ENCODE assay signal across 24 mouse cellular contexts in the genomic region with DNA sequence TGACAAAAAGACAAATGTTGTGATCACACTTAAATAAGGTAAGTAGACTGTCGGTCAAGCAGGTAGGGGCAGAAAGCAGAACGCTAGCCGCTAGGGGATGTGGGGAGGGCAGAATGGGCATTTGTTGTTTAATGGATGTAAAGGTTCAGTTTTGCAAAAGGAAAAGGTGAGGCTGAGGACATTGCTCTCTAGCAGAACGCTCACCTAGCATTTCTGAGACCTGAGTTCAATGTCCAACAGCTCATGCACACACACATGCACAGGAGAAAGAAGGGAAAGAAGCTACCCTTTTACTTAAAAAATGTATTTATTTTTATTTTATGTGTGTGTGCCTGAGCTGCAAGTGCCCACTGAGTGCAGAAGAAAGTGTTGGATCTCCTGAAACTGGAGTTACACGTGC. TPM values are rescaled to one million over a fixed set of nuclear protein-coding genes. Genes with fewer than 3 reads are reported as not detected.
DNase-seq lines count a peak whose midpoint lies in the region; ATAC-seq and TF ChIP-seq lines count a peak whose summit lies in the region.
"Had no signal": no experiment of that assay in that cellular context is flagged by ENCODE, and none has a peak within 500 bp of the region (broad histone marks: within the 10 kb centered on the region; RNA-seq: fewer than 3 reads in every experiment).

No protein-coding gene starts in this region.

- TF ChIP-seq CTCF in kidney, adult 2 months (conservative IDR thresholded peaks at IDR 0.05; ENCODE audit: insufficient read depth, insufficient read length, low read depth, low read length): 0 out of 2 replicates have a peak, but pooled peaks have one; percentile 2

- 0 out of 2 replicates have a peak overlapping the region, but pooled peaks have one; percentile 35 for H3K27ac ChIP-seq in kidney, adult 2 months (ENCODE audit: insufficient read depth, low read depth, low read length)
- no peak overlapping the region for H3K27ac ChIP-seq in kidney, embryonic 15.5 days
- peak overlapping the region; percentile 74; the same call in 1 of the 2 replicates for H3K27ac ChIP-seq in ES-E14 (ENCODE audit: insufficient read depth, low read depth, low read length, poor library complexity, severe bottlenecking)
- H3K27ac ChIP-seq: embryonic facial prominence, embryonic 10.5 days; embryonic facial prominence, embryonic 13.5 days; forebrain, embryonic 12.5 days; hindbrain, embryonic 12.5 days; hindbrain, embryonic 15.5 days had no signal

- no peak for ATAC-seq in kidney, embryonic 15.5 days (replicated peaks; ENCODE audit: low FRiP score)
- ATAC-seq: activated CD4-positive, CD25-positive, alpha-beta regulatory T cell, adult 4 months; forebrain, embryonic 16.5 days had no signal

- no peak overlapping the region for H3K9ac ChIP-seq in kidney, embryonic 15.5 days
- H3K9ac ChIP-seq in ES-E14 (ENCODE audit: insufficient read depth, low read depth, low read length, poor library complexity, severe bottlenecking): peak overlapping the region; percentile 66; the same call in 1 of the 2 replicates
- H3K9ac ChIP-seq: embryonic facial prominence, embryonic 13.5 days; forebrain, embryonic 12.5 days; hindbrain, embryonic 12.5 days; hindbrain, embryonic 15.5 days had no signal

- WGBS in kidney, adult 2 months: 70% methylated on average over 5 of the region's 5 CpGs
- 89% methylated on average over 5 of the region's 5 CpGs for whole genome bisulfite sequencing in kidney, embryonic 15.5 days

- no peak overlapping the region for H3K4me3 ChIP-seq in kidney, adult 2 months (ENCODE audit: insufficient read depth, low read depth, low read length)
- H3K4me3 ChIP-seq in kidney, embryonic 15.5 days (replicated peaks): no peak overlapping the region
- peak overlapping the region in 1 of 2 experiments; percentile 19; a peak in 2 of 4 replicates for H3K4me3 ChIP-seq in ES-E14 (ENCODE audit: insufficient read depth in 1 of 2, low read depth in 1 of 2, low read length in 2 of 2, poor library complexity in 1 of 2, severe bottlenecking in 1 of 2)
- H3K4me3 ChIP-seq: embryonic facial prominence, embryonic 10.5 days; embryonic facial prominence, embryonic 13.5 days; erythroblast, embryonic 14.5 days; forebrain, embryonic 12.5 days; hindbrain, embryonic 12.5 days; hindbrain, embryonic 15.5 days had no signal

- H3K36me3 ChIP-seq in kidney, adult 2 months (ENCODE audit: control insufficient read depth, insufficient read depth, low read length): no peaks in the 10 kb centered on the region
- no peaks in the 10 kb centered on the region for H3K36me3 ChIP-seq in kidney, embryonic 15.5 days
- no peaks in the 10 kb centered on the region for H3K36me3 ChIP-seq in ES-E14 (ENCODE audit: control insufficient read depth, insufficient read depth, low read length, poor library complexity, severe bottlenecking)
- H3K36me3 ChIP-seq: embryonic facial prominence, embryonic 10.5 days; embryonic facial prominence, embryonic 13.5 days; forebrain, embryonic 12.5 days; hindbrain, embryonic 12.5 days; hindbrain, embryonic 15.5 days had no signal

- H3K4me1 ChIP-seq in kidney, adult 2 months (ENCODE audit: control insufficient read depth, insufficient read depth, low read length): peaks cover 3% of the 10 kb centered on the region; the same call in 1 of the 2 replicates
- 0 out of 2 replicates have a peak, but pooled peaks cover 3% of the 10 kb centered on the region for H3K4me1 ChIP-seq in kidney, embryonic 15.5 days
- H3K4me1 ChIP-seq in ES-E14 (ENCODE audit: control insufficient read depth in 2 of 2, insufficient read depth in 2 of 2, low read length in 2 of 2, poor library complexity in 1 of 2): peaks cover 0 to 14% of the 10 kb centered on the region in 2 experiments; a peak in 1 of 4 replicates
- H3K4me1 ChIP-seq: hindbrain, embryonic 15.5 days had no signal

- no peak overlapping the region for H3K4me2 ChIP-seq in kidney, embryonic 15.5 days
- H3K4me2 ChIP-seq: embryonic facial prominence, embryonic 13.5 days; forebrain, embryonic 12.5 days; heart, embryonic 11.5 days; hindbrain, embryonic 12.5 days; hindbrain, embryonic 15.5 days had no signal

- no peaks in the 10 kb centered on the region for H3K27me3 ChIP-seq in kidney, adult 2 months (replicated peaks; ENCODE audit: control insufficient read depth, insufficient read depth, low read length)
- H3K27me3 ChIP-seq in kidney, embryonic 15.5 days: peaks cover 32% of the 10 kb centered on the region
- H3K27me3 ChIP-seq: hindbrain, embryonic 15.5 days had no signal

- in situ Hi-C loops in ES-E14 (cut with MboI; ENCODE audit: low sequenced_read_pairs in 2 of 2, unreplicated experiment in 2 of 2): no loop called here

- peak; percentile 54 for DNase-seq in kidney, adult 2 months
- DNase-seq in kidney, postnatal 36 days: peak; percentile 17 to 32
- no peak for DNase-seq in kidney, adult 18-20 months
- DNase-seq in ES-E14 (ENCODE audit: low read depth, low spot score): no peak
- DNase-seq in layer of hippocampus, postnatal 10 days (ENCODE audit: low spot score in 2 of 2): no peak
- DNase-seq: adrenal gland, adult 8-10 months; adrenal gland, postnatal 25 days; cerebellum, adult 11-12 months; cerebellum, adult 8-10 months; cerebellum, postnatal 10 days; cerebellum, postnatal 36 days; embryo, embryonic 11 days; gastrocnemius, postnatal 10 days; heart, adult 11 months had no signal

- TF ChIP-seq POLR2A in kidney, adult 2 months (IDR thresholded peaks at IDR 0.05; ENCODE audit: low read depth, low read length): no peak

- H3K9me3 ChIP-seq in kidney, embryonic 15.5 days (replicated peaks): no peaks in the 10 kb centered on the region
- H3K9me3 ChIP-seq in ES-E14 (ENCODE audit: control insufficient read depth, insufficient read depth, low read depth, low read length): no peaks in the 10 kb centered on the region
- H3K9me3 ChIP-seq: embryonic facial prominence, embryonic 10.5 days; embryonic facial prominence, embryonic 13.5 days; forebrain, embryonic 12.5 days; hindbrain, embryonic 12.5 days; hindbrain, embryonic 15.5 days had no signal

TF ChIP-seq in ES-E14, 5 proteins besides CTCF, POLR2A, EP300 and RAD21:
- no peak for TF ChIP-seq ZC3H11A (IDR thresholded peaks at IDR 0.05; ENCODE audit: borderline replicate concordance, low read depth, low read length)
- no peak for TF ChIP-seq ZNF384 (IDR thresholded peaks at IDR 0.05; ENCODE audit: low read depth, low read length)
- TF ChIP-seq MAFK (IDR thresholded peaks at IDR 0.05; ENCODE audit: insufficient read depth, low read depth, low read length): no peak
- TF ChIP-seq HCFC1 (IDR thresholded peaks at IDR 0.05; ENCODE audit: borderline replicate concordance, insufficient read depth, low read length): no peak
- no peak for TF ChIP-seq CHD2 (IDR thresholded peaks at IDR 0.05; ENCODE audit: low read depth, low read length)
TF ChIP-seq in ES-E14: peak in this region for 0.

RNA-seq across cellular contexts. Expression of gene Usp9x, which starts 26.6 kb away (rescaled TPM):
- 13.3 and 18.9 TPM in 2 replicates for polyA plus RNA-seq in kidney, adult 2 months (2012; rRNA removed)
- polyA plus RNA-seq in kidney, embryonic 15.5 days (2015; fragmentation: Nextera tagmentation; extraction: Ambion mirVana): 25.7 and 29.7 TPM in 2 replicates
- 163 and 228 TPM in 2 replicates for total RNA-seq in ES-E14 (2012; rRNA removed)
- 100 to 1,000 TPM; 239 to 262 TPM for total RNA-seq in layer of hippocampus, postnatal 10 days (2021)

Comparison
In these comparisons a context has a peak if more than half of its experiments do, and no peak if none do; other contexts are left out.
1. DNase-seq: peak in kidney, adult 2 months (single experiment) and kidney, postnatal 36 days (2 of 2); none in kidney, adult 18-20 months (single experiment), ES-E14 (single experiment) and layer of hippocampus, postnatal 10 days (0 of 2).